Mouse (Mus musculus): ENCODE results near the gene Map7d1.
"Not testable (repeated sequence)": the region's sequence is repeated elsewhere in the genome, so short reads cannot be mapped to it uniquely, and the experiment has no call there.

Gene Map7d1

DNA sequence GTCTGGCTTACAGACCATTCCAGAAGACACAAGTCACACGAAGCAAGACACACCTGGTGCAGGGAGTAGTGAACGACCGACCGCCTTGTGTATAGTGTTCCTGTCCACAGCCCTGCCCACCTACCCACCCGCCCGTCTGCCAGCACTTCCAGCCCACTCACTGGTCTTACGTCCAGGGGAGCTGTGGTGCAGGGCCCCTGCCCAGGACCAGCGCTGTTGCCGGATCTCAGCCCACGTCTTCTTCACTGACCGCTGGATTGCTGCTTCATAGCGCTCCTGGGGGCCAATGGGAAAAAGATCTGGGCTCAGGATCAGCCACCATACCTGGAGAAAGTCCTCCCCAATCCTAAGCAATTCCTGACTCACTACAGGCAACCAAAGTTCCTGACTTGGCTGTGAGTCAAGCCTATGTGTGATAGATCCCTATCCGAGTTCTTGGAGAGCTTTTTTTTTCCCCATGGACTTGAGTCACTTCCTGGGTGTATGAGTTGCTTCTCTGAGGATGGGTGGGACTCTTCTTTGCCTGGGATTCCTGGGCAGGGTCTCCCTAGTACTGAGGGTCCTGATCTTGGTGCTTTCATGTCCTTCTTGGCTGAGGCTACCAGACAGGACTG lies 16.2 kb downstream of the Map7d1 start:
- DNase-seq: no peak

DNA sequence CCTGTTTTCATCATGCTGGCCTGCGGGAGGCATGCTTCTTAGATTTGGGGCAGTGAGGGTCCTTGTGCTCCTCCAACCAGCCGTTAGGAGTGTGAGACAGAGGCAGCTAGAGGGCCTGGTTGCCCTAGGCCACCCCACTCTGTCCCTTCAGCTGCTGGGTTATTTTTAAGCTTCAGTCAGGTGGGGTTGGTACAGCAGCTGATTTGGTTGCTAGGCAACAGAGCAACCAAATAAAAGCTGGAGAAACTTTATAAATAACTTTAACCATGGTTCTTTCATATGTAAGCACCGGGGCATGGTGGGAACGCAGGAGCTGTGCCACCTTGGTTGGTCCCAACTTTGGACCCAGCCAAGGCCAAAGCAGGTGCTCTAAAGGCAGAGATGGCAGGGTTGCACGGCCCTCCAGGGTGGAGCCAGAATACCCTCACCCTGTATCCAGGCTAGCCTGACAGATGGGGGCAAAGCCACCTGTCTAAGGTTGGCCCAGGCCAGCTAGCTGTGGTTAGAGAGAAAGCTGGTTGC lies 18.4 kb downstream of the Map7d1 start:
- peak; percentile 19 to 29 for DNase-seq

DNA sequence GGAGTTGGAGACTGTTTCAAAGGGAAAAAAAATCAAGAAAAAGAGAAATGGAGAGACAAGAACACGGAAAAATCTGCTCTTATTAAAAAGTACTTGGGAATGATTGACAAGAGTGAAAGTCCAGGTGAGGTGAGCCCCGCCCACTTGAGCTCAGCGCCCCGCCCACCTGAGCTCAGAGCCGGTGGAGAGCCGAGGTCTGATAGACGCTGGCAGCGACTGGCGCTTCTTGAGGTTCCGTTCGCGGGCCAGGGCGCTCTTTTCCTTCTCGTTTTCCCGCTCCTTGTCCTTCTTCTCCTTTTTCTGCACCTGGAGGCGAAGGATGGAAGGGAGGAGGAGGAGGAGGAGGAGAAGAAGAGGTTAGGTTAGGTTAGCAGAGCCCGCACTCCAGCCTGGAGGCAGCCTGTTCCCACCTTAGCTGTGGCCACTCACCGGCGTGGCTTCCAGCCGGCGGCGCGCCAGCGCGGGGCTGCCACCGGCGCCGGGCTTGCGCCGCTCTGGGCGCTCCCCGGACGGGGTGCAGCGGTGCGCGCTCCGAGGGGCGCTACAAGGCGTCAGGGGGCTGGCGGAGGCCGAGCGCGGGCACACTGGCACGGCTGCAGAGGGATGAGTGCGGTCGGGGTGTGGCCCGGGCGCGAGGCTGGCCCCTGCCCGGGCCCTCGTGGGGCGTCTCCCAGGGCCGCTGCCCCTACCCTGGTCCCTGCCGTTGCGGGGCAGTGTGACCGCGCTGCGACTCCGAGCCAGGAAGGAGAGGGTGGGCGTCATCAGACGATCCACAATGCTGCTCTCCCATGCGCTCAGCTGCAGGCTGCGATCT lies 19.5 kb downstream of the Map7d1 start:
- peak; percentile 73 to 87 for DNase-seq

DNA sequence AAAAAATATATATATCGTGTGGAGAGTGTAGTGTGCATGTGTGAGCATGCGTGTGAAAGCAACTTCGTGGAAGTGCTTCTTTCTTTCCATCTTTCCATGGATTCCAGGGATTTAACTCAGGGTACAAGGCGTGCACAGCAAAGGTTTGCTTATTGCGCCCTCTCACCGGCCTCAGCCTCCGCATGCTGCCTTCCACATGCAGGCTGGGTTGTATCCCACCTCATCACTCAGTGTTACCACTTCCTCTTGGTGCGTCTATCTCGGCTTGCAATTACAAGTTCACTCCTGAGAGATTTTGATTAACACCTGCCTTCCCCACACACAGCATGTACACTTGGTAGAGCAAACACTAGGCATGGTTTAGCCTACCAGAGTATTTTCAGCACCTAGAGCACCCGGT lies 21.0 kb downstream of the Map7d1 start:
- DNase-seq: no peak

DNA sequence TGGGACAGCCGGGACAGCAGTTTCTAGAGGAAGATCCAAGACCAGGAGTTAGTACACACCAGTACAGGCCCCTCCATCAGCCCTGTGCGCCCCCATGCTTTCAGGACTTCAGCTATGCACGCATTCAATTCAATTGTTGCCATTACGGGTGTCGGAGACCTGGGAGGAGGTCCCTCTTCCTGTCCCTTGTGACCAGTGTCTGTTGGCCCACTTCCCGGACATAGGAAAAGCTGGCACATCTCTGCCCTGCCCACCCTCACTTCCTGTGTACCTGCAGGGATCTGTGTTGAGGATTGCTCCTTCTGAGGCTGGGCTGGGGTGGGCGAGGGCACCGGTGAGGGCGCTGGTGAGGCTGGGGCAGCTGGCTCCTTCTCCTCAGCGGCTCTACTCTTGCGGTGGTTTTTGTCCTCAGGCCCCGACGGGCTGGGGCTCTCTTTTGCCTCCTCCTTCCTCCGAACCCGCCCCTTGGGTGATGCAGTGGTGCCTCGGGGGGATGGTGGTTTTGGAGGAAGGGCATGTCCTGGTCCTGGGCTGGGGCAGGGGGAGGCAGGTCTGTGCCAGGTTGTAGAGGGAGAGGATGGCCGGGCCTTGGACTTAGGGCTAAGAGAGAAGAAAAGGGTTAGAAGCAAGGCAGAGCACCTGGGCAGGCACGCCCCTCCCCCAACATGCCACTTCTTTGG lies 21.5 kb downstream of the Map7d1 start:
- DNase-seq: peak; percentile 42 to 51

DNA sequence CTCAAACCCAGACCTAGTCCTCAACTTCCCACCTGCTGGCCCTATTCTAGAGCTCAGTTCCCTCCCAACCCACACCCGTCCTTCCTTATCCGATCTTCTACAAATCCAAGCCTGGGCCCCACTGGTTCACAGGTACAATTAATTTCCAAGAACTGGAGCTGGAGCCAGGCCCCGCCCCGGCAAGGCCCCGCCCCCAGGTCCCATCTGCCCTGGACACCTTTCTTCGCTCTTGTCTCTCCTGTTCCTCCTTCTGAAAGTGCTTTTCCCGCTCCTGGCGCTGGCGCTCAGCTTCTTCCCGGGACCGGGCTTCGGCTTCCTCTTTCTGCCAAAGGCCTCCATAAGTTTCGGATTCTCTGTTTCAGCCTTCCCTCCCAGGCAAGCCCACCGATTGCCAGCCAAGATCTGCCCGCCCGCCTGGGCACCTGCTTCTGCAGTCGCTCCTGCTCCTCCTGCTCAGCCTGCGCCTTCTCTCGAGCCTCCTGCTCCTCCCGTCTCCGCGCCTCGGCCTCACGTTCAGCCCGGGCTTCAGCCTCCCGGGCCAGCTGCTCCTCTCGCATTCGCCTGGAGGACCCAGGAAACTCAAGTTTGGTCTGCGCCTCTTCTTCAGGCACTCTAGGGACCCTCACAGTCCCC lies 22.4 kb downstream of the Map7d1 start:
- peak in 1 of 2 experiments; percentile 14 for DNase-seq

DNA sequence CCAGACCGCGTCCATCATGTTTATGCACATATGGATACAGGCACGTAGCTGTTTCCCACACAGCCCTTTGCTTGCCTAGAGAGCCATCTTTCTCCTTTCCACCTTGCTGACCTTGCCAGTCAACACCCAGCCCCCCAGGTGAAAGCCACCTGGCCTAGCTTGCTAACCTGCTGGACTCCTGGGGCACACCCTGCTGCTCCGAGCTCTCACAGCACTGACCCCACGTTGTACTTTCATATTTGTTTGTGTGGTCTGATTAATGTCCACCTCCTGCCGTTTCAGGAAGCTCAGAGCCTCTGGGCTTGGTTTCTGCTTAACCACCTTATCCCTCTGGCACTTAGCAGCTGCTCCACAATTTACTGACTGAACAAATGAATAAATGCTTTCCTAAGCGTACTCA lies 26.2 kb downstream of the Map7d1 start:
- DNase-seq: peak in 1 of 2 experiments; percentile 12

DNA sequence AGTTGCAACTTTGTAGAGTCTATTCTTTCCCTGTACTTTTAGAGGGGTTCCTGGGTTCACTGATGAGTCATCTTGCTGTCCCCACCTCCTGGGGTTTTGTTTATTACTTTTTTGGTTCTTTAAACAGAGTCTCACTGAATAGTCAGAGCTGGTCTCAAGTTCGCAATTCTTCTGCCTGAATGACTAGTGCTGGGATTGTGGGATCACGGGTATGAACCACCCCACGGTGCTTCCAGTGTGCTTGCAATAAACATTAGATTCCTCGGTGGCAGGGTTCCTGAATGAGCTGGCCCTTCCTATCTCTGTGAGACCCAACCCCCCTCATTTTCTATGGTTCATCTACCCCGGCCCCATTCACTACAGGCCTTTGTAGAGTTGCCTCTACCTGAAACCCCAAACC lies 28.0 kb downstream of the Map7d1 start:
- no peak for DNase-seq

DNA sequence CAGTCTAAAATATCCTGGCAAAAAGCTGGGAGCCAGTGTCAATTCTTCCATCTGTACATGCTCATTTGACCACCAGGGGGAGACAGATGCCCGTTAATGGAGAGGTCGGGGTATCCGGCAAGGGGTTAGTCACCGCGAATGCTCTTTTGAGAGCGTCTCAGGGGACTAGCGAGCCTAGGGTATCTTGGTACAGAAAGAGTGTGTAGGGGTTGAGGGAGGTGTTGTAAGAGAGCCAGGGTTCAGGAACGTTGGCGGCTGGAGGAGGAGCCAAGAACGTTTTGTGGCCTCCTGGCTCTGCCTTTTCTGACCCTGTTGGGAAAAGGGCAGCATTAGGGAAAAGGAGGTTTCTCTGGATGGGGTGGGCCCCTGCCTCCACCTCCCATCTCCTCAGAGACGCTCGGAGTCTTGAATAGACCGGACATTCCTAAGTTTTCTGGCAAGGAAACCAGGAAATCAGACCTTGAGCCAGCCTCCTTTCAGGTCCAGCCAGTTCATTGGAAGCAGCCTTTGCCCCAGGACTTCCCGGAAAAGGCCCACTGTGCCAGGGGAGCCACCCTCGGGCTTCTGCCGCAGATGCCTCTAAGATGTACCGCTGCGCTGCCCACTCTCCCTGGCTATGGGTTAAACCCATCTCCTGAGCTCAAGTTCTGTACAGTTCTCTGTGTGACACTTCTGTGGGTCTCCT lies 28.9 kb downstream of the Map7d1 start:
- DNase-seq: peak; percentile 89 to 95

DNA sequence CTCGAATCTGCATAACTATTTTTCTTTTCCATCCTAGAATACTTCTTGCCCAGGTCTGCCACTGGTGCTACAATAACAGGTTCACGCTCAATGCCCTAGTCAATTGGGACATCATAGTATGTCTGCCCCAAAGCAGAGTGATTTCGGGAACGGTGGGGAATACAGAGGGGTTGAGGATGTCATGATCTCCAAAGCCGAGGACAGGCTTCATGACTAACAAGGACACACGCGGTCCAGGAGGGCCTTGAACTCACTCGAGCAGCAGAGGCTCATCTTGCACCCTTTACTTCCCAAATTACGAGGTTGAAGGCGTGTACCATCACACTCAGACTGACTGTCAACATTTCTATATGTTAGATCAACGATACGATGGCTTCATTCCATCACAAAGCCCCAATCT lies 29.5 kb downstream of the Map7d1 start:
- no peak for DNase-seq

DNA sequence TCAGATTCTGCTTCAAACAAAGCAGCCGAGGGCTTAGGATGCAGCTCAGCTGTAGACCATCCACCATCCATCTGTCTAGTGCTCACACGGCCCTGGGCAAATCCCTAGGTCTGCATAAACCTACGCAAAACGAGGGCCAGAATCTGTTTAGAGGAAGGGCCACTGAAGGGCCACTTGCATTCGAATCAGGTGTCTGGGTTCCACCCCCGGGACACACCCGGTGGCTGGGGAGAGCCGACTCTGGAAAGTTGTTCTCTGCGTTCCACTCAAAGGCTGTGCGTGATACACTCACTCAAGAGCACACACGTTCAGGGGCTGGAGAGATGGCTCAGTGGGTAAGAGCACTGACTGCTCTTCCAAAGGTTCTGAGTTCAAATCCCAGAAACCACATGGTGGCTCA lies 33.5 kb downstream of the Map7d1 start:
- no peak for DNase-seq

DNA sequence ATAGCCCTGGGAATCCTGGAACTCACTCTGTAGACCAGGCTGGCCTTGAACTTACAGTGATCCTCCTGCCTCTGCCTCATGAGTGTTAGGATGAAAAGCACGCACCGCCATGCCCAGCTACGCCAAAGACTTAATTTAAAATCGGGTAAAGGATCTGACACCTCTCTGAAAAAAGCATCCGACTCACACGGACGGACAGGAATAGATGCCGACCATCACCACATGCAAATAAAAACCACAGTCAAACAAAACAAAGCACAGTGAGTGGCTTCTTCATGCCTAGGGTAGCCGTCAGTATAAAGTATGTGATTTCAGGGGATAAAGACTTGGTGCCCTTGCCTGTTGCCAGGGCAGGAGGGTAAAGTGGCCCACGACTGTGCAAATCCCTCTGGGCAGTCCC lies 36.1 kb downstream of the Map7d1 start:
- no peak for DNase-seq

DNA sequence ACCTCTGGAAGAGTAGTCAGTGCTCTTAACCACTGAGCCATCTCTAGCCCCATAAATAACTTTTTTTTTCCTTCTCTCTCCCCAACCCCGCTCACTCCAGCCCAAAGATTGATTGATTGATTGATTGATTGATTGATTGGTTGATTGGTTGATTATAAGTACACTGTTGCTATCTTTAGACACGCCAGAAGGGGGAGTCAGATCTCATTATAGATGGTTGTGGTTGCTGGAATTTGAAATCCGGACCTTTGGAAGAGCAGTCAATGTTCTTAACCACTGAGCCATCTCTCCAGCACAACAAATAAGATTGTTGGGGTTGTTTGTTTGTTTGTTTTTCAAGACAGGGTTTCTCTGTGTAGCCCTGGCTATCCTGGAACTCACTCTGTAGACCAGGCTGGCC lies 36.6 kb downstream of the Map7d1 start:
- DNase-seq: not testable (repeated sequence)

DNA sequence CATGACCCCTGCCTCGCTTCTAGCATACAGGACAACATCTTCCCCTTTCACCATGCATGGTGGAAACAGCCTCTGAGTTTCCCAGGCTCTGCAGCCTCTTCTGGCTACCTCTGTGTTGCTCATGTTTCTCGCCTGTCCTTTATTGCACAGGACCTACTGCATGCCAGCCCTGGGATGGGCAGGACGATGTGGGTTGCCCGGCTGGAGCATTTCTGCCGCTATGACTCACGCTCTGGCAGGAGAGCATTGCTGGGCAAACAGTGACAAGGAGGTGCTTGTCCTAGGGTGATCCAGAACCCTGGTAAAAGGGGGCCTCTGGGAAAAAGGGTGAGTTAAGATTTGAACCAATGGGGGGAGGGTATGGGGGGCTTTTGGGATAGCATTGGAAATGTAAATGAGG lies 38.4 kb downstream of the Map7d1 start:
- no peak for DNase-seq

DNA sequence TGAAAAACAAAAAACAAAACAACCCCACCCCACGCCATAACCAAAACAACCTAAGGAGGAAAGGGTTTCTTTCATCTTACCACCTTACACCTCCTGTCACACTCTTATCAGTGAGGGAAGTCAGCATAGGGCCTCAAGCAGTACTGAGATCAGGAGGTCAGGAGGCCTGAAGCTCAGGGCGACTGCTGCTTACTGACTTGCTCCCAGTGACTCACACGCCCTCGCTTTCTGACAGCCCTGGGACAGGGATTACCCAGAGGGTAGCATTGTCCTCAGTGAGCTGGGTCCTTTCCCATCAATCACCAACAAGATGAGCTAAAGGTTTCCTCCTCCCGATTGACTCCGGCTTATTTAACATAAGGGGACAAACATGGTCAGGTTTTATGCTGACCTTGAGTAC lies 49.1 kb downstream of the Map7d1 start:
- DNase-seq: no peak

DNA sequence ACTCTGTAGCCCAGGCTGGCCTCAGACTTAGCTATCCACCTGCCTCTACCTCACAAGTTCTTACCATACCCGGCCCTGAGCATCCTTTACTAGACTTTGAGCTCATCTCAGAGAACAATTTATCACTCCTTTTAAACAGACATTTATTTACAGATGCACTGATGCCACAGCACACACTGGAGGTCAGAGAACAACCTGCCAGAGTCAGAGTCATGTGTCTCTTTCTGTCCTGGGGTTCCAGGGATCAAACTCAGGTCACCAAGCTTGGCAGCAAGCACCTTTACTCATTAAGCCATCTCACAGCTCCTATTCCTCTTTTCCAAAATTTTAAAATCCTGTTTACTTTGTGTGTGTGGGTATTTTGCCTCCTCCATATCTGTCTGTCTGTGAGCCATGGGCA lies 50.8 kb downstream of the Map7d1 start:
- peak in 1 of 2 experiments; percentile 41 for DNase-seq

DNA sequence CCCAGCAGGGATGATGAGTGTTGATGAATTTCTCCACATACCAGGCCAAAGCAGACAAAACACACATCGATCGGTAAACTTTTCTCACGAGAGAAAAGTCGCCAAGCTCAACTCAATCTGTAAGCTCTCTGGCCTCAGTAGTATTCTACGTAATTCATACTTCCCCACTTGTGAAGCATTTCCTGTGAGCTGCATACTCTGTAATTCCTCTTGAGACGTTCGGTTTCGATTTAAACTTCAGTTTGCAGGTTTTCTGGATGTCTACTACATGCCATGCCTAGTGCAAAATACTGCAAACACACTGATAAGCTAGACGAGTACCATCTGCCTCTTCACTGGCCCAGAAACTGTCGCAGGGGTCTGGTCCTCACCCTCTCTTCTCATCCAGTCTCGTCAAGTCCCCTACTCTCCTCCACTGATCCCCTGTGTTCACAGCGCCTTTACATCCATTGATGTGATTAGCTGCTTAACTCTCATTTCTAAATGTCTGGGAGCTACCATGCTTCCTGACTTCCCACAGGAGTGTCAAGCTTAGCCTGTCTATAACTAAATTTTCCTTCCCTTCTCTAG lies 51.4 kb downstream of the Map7d1 start:
- no peak for DNase-seq

DNA sequence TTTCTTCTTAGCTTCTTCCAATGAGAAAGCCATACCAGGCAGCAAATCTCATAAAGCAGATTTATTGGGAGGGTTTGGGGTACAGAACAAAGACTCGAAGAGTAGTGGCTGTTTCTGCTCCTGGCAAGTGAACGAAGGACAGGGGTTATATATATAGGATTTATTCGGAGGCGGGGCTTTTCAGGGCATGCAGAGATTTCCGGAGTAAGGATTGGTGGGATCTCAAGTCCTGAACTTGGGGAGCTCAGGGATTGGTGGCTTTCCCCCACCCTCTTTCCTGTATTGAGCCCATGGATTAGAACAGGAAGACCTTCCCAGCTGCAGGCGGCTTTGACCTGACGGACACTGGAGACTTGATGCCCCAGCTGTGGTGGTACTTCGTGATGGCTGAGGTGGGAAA lies 52.1 kb downstream of the Map7d1 start:
- DNase-seq: no peak

DNA sequence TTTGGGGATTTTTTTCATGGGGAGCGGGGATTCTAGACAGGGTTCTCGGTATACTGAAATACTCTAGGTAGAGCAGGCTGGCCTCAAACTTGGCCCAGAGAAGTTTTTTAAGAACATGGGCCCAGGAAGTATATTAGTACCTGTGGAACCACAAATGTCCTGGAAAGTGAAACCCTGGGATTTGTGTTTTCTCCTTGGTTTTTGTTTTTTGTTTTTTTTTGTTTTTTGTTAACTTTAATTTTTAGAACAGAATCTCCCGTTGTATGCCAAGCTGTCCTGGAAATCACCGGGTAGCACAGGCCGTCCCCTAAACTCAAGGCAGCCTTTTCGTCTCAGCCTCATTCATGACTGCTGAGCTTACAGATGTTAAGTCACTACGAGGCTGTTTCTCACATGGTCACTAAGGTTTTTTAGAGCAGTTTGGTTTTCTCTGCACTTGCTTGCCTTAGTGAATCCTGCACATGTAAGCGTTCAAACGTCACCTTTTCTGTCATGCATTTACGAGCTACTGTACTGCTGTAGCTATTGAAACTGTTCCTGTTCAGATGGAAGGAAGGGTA lies 52.7 kb downstream of the Map7d1 start:
- no peak for DNase-seq

DNA sequence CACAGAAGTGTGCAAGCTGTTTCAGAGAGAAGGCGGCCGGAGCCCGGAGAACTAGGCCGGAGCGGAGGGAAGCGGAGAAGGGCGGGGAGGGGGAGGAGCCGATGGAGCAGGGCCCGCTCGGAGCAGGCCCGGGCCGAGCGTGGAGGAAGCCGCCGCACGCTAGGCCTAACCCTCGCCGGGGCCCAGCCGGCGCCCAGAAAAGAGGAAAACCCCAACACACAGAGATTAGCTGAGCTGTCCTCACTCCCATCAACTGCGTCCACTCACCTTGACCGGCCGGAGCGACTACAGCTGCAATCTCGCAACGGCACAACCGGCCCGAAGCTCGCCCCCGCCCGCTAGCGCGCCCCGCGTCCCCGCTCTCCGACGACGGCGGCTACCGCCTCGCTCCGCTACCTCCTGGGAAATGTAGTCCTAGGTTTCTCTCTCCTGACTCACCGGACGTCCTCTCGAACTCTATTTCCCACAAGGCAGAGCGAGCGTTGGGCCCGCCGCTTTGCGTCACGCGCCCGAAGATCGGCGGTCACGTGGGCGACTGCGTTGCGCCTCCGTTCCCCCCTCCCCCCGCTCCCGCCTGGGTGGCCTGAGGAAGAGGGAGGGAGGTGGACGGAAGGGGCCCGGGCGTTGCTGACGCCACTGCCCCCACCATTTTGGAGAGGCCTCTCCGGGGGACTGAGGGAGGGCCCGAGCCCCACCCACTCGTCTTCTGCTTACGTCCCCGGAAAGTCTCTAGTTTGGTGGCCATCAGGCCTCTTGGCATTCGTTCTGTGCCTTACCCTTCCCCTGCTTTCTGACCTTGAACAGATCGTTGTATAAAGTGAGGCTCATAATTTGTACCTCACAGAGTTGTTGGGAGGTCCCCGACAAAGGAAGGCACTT lies 53.6 kb downstream of the Map7d1 start, which contains the start of gene Thrap3:
Gene Thrap3 (minus strand): TSS at position 458 of the 879 bp plus-strand sequence.
- peak; percentile 99 to 100 for DNase-seq

Data from kidney, postnatal 36 days (tissue).